Mouse (Mus musculus) layer of hippocampus, adult 18-20 months (tissue): ENCODE data around the gene Ssbp2. TPM values are rescaled to one million over a fixed set of nuclear protein-coding genes. Genes with fewer than 3 reads are reported as not detected.

Source experiments
- DNase-seq, 2 experiments: peaks; one replicate each; pipeline ENCODE4 v3.0.0; 2022; ENCODE audit warnings: low spot score in 2 of 2
- total RNA-seq, 2 experiments: library from RNA; stranded (reverse); gene quantifications; 2 replicates each; pipeline ENCODE4 v1.2.3; 2021

Ssbp2 gene
- total RNA-seq, 2 experiments from 2014 or later, result 117 to 135 TPM

DNA sequence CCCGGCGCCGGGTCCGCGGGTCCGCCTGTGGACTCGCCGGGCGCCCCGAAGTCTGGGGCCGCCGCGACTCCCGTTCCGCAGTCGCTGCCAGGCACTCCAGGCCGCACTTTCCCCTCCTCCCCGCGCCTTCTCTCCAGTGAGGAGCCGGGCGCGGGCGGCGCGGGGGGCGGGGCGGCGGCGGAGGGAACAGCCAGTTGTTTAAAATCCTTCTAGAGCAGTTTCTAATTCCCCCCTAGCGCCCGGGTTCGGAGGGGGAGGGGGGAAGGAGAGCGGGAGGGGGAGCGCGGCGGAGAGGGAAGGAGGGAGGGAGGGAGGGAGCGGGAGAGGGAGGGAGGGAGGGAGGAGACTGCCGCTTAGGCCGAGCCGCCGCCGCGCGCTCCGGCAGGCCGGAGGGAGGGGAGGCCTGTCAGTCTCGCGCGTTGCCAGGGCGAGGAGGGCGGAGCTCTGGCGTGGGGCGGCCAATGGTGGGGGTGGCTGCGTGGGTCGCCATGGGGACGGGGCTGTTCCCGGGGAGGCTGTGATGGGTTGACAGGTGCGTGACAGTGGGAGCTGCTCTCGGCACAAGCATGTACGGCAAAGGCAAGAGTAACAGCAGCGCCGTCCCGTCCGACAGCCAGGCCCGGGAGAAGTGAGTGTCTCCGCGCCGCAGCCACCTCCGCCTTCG is 670 bp downstream of the Ssbp2 start:
- peak; percentile 99 for DNase-seq

DNA sequence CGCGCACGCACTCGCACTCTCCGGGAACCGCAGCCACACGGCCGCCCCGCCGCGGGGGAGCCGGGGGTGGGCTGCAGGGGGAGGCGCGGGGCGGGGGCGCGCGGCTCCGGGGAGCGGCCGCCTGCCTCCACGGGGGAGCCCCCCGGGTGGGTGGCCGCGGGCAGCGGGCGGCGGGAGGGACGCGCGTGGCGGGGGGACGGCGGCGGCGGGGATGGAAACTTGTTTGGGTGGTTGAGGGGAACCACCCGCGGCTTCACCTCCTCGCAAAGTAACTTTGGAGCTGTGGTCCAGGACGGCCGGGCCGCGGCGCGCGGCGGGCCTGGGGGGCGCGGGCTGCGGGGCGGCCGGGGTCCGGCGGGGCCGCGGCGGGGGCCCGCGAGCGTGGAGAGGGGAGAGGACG is 1.2 kb downstream of the Ssbp2 start:
- DNase-seq, result no peak

DNA sequence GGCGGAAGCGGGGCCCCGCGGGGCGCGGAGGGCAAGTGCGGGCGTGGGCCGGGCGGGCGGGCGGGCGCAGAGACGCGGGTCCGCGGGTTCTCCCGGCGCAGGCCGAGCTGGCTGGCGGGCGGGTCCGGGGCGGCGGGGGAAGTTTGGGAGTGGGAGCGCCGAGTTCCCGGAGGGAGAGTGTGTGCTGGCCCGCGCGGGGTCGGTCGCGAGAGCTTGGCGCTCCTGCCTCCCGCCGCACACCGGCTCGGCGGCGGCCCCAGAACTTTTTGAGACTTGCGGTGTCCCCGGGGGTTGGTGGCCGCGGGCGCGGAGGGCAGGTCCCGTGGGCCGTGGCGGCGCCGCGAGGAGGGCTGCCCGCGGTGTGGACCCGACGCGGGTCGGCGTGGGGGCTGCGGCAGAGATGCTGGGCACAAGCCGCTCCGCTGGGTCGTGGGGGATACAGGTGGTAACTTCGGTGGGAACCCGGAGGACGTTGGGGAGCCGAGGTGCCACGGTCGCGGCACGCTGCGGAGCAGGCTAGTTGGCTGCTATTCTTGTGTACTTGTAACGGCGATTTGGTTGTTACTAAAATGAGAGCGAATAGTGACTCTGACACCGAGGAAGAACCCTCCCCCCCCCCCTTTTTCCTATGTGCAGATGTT is 1.7 kb downstream of the Ssbp2 start:
- DNase-seq, result no peak

DNA sequence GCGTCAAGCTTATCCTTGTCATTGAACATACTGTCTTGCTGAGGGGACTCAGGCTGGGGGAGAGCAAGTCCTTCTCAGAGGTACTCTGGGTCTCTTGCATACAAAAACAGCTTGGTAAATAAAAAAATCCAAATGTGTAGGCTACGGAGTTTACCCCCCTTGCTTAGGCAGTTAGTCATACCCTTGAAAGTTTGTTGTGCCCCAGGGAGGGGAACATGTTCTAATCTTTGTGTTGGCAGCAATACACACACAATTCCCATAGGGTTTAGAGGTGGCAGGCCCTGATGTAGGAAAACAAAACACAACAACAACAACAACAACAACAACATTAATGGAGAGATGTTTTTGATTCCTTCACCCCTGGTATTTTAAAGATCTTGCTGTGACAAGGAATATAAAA is 2.3 kb downstream of the Ssbp2 start:
- peak in 1 of 2 experiments; percentile 19 for DNase-seq

DNA sequence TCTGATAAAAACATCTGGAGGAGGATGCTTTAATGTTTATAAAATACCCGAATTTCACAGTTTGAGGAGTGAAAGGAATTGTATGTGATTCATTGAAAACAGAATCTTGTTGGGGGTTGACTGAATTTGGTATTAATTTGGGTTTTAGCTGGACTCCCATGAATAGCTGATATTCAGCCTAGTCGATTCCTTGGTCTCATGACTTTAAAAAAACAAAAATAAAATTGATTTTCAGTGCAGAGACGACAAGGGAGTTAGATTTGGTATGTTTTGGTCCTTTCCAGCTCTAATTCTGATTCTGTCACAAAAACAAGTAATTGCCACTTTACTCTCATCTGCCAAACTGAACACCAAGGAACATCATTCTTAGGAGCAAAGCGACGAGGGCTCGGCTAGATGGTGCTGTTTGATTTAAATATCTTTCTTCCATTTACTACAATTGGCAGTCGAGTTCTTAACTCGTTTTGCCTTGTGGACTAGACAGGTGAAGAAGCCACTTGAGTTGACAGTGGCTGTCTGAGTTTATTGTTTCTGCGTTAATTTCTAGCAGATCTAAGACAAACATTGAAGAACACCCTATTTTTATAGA is 2.9 kb downstream of the Ssbp2 start:
- peak; percentile 22 to 71 for DNase-seq

DNA sequence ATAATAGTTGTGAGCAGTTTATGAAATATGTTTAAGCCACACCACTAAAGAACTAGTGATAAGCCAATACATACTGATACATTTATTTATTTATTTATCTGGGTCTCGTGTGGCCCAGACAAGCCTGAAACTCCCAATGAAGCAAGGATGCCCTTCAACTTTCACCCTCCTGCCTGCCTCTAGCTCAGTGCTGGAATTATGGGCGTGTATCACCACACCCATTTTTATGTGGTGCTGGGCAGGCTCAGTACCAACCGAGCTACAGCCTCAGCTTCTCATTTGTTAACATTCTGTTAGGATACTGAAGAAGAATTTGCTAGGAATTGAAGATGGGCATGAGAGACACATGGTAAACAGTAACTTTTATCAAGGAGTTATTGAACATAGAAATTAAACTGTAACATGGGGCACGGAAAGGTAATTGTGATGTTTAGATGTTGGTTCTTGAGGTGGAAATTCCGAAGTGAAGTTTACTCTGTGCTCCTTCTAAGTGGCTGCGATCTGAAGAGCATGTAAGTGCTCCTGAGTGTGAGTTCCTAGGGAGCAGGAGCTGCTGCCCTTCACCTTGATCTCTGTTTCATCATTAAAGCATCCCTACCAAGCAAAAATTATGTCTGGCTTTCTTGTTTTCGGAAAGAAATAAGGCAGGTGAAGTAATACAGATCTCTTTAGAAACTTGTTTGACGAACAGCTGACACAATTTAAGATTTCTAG is 5.1 kb downstream of the Ssbp2 start:
- no peak for DNase-seq

DNA sequence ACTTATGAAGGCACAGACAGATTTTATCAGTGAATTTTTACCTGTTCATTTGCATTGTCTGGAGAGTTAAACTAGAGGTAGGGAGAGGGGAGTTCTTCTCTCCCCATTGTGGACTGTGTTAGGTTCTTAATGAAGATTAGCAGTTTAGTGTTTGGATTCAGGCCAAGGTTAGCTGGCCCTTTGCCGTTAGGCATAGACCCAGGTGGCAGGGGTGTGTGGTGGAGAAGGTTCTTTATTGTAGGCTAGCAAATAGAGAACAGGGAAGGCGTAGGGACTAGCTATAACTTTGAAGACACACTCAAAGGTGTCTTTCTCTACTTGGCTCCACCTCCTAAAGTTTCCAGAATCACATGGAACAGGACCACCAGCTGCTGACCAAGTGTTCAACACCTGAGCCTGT is 11.5 kb downstream of the Ssbp2 start:
- no peak for DNase-seq

DNA sequence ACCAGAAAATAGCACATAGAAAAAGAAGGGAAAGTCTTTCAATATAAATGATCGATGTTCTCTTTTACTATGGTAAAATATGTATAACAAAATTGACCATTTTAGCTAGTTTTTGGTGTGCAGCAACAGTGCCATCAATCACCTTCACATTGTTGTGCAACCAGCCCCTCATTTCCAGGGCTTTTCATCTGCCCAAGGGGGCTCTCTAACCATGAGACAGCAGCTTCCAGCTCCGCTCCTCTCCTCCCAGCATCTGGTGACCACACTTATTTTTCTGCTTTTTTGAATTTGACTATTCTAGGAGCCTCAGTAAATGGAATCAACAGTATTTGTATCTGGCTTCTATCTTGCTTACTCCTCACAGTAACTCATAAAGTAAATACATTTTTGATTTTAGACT is 11.9 kb downstream of the Ssbp2 start:
- no peak for DNase-seq

DNA sequence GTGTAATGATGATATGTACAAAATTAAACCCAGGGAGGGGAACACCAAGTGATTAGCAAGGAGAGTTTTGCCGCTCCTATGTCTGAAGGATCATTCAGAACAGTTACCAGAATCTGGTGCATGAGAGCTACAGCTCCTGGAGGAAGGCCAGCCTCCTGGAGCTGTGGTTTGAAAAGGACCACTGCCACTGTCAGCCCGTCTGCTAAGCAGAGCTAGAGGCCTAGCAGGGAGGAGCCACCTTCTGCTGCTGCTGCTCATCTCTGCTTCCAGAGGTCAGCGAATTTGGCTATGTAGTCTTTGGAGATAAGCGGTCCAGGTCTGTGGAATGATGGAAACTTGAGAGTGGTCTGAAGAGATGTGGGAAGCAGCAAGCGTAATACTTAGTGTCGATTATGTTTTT is 13.4 kb downstream of the Ssbp2 start:
- DNase-seq, result no peak

DNA sequence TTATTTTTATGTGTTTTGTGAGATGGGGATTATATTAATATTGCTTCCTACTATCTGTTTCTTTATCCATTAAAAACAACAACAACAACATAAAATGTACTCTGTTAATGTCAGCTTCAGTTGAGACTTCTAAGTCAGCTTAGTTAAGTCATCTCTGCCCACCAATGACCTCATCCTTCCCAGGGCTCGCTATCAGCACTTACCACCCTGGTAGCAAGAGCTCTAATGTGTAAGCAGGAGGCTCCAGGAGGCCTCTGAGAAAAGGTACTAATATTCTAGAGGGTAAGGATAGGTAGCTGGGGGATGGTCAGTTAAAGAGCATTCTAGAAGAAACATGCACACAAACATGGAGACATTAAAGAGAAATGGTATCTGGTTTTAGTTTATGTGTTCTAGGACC is 13.9 kb downstream of the Ssbp2 start:
- no peak for DNase-seq

DNA sequence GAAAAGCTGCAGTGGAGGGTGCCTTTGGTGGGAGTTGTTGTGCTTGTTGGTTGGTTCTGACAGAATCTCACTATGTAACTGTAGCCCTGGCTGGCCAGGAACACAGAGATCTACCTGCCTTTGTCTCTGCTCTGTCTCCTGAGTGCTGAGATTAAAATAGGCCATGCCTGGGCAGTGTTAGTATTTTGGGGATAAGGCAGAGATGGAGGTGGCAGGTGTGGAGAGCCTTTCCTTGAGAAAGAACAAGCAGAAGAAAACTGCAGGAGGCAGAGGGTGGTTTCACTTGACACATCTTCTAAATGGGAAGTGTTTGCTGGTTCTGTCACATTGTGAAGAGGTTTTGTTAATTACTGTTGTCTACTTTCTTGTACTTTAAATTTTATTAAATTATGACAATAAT is 15.8 kb downstream of the Ssbp2 start:
- no peak for DNase-seq

DNA sequence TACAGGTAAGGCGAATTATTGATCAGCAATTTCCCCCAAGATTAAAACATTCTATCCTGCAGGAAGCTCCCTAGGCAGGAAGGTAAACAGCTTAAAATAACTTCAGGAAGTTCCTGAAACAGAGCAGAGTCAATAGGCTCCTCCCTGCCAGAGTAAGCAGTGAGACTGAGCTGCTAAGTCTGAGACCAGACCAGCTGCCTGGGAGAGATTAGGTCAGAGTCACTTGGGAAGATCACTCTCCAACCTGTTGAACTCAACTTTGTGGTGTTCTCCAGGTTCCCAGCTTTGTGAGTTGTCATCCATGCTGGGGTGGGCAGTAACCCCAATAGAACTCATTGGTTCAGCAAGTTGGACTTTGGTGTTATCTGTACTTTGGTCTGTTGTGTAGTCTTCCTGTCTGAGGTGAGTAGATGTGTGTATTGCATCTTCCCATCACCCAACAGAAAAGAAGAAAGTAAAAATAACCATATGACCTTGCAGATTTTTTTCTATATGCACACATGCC is 16.6 kb downstream of the Ssbp2 start:
- no peak for DNase-seq

DNA sequence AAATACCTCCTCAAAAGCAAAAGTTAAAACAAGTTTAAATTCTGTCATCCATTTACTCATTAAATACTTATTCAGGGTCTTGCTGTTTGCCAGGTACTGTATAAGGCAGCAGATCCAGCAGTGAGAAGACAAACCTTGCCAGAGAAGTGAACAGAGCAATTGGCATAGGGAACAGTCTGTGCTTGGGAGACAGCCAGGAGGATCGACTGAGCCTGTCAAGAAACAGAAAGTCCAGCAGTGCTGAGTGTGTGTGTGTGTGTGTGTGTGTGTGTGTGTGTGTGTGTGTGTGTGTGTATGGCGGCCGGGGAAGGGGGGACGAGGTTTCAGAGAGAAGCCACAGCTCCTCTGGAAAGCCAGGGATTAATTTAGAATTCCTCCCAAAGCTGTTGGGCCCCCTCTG is 17.9 kb downstream of the Ssbp2 start:
- peak in 1 of 2 experiments; percentile 59 for DNase-seq

DNA sequence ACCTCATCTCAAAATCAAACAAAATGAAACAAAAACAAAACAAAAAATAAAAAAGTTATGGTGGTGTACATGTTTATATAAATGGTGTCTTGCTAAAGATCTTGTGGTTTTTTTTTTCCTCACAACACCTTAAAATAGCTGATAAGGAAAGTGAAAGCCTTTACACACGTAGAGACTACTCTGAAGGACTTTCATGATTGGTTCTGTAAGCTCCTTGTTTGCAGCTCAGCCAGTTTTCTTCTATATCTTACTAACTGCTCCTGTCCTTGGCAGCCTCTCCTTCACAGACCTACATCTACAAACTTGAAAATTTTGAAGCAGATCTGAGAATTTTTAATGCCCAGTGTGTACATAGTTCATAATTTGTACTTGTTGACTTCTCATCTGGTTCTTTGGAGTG is 24.2 kb downstream of the Ssbp2 start:
- no peak for DNase-seq

DNA sequence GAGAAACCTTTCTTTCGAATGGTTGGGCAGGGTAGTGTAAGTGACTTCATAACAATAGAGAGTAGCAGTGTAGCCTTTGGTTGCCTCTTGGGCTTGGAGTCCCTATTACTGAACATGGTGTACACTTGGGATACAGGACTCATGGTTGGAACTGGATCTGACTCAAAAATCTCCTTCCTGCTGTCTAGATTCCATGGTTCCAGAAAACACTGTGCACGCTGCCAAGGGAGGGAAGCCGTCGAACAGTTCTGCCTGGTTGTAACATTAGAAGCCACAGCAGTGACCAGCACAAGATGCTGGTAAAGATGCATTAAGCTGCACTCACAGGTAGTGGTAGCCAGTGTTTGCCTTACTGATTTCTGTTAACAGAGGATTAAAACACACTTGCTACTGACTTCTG is 32.0 kb downstream of the Ssbp2 start:
- DNase-seq, result no peak

DNA sequence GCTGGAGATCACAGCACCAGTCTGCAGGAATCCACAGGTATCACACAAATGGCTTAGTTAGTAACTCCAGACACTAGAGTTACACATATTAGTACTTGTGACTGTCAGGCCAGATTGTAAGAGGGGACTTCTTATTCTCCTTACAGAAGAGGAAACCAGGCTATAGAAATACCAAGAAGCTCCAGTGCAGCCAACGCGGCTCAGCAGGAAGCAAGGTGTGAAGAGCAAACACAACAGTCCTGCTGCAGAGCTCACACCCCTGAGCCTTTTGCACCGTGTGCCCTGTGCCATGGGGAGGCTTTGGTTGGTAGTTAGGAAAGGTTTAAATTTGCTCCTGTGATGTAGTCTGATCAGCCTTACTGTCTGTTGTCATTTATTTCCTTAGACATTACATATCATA is 37.0 kb downstream of the Ssbp2 start:
- no peak for DNase-seq

DNA sequence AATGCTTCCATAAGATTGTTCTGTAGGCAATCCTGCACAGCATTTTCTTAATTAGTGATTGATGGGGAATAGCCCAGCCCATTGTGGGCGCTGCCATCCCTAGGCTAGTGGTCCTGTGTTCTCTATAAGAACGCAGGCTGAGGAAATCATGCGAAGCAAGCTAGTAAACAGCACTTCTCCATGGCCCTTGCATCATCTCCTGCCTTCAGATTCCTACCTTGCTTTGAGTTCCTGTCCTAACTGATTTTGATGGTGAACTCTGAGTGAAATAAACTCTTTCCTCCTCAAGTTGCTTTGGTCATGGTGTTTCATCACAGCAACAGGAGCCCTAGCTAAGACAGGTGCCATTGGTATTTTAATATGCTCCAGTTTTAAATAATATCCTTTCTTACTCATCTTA is 41.7 kb downstream of the Ssbp2 start:
- no peak for DNase-seq

DNA sequence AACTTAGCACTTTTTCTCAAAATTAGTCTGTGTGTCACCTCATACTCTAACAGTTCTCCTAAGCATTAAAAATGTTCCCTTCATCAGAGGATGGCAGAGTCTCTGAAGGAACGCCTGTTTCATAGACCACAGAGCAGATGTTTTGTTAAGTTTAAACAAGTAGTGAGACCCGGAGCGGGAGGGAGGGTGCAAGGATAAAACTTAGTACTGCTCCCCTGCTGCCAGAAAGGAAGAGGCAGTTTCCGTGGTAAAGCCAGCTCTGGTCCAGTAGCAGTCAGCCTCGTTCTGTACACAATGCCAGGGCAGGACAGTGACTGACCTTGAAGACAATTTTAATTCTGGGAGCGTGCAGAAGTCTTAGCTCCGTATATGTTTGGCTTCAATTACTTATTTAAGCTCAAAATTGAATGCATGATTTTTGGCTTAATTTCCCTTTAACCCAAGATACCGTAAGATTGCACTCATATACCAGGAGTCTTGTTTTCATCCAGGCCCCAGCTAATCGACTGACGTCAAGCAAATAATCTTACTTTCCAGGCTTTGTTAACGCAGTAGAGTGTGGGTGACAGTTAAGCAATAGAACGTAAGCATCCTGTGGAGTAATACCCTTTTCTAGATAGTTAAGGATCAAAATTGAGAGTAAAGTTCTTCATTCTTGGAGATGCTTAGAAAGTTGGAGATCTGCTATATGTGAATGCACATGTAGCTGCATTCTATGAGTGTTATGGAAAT is 42.7 kb downstream of the Ssbp2 start:
- DNase-seq, result no peak

DNA sequence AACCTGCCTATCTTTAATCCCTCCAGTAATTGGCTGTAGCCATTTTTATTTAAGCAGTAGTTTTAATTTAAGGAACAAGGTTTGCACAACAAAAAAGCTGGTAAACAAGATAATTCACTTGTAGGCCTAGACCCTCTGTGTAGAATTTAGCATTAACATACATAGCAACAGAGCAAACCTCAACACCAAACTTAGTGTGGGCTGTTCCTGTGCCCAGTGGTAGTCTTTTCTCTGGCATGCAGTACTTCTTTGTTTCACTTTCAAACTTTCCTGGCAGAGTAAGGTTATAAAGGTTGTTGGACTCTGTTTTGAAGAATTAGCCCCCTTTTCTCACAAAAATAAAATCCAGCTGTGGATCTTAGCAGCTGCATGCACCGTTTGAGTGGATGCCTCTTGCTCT is 48.9 kb downstream of the Ssbp2 start:
- no peak for DNase-seq

DNA sequence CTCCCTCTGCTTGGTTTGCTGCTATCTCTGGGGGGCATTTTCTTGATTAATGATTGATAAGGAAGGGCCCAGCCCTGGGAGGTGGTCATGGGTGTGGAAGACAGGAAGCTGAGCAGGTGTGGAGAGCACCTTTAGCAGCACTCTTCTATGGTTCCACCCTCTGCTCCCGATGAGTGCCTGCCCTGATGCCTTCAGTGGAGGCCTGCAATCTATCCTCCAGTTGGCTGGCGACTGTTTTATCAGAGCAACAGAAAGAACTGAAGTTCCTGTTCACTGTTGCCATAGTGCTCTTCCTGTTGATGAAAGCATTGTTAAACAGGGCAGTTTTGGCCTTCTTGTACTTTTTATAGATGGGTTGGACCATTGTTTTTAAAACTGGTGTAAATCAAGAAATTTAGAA is 49.4 kb downstream of the Ssbp2 start:
- no peak for DNase-seq

DNA sequence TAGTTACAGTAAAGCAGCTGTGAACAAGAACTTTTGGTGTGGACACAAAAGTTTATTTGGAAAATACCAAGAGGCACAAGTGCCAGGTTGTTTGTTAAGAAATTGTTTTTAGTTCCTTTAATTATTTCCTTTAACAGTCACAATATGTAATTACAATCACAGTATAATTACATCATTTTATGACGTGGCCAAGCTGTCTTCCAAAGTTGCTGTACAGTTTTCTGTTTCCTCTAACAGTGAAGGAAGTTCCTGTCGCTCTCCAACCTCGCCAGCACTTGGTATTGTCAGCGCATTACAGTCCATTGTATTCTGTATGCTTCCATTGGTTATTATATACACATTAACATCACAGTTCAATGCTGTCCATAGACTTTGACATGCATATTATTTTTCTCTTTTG is 54.9 kb downstream of the Ssbp2 start:
- DNase-seq, result no peak
